Mouse (Mus musculus): Measurements from ENCODE around the gene Dnajb9. TPM values are rescaled to one million over a fixed set of nuclear protein-coding genes. Genes with fewer than 3 reads are reported as not detected.

Gene Dnajb9
- polyA plus RNA-seq (2012; rRNA removed): 11.5 and 13.0 TPM in 2 replicates

DNA sequence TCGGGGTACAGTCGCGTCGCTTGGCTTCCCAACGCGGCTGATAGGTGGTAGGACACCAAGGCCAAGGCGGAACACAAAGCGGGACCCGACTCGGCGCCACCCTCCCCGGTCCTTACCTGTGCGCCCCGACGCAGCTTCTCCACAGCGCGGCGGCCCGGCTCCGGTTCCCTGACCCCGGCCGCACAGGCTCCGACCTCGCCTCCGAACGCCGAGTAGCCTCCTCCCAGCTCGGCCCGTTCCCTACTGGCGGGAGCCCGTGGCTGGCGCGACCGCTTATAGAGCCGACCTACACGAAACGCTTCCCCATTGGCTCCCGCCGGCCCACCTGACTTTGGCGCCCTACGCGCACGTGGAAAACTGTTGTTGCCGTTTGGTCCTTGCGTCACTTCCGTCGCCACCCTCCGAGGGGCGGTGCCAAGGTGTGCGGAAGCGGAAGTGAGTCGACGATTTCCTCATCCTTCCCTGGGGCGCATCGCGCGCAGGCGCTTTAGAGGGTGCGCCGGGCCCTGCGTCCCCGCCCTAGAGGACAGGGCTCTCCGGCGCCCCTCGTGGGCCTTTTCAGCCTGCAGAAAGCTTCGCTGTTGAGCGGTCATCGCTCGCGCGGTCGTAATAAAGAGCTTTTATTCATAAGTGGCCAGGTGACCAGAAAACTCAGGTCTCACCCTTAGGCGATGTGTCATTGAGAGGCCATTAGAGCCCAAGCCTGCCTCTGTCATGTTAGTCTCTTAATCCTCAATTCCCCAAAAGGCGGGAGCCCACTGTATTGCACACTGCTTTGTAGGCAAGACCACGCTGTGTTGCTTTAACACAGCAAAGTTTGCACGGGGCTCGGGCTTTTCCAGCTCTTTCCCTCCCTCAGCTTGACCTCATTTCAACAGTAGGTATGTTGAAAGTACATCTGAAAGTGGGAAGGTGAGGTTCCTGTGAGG lies at the start of gene Dnajb9:
Gene Dnajb9, minus strand, starts transcription at position 503 of the 929 bp plus-strand sequence.

DNA sequence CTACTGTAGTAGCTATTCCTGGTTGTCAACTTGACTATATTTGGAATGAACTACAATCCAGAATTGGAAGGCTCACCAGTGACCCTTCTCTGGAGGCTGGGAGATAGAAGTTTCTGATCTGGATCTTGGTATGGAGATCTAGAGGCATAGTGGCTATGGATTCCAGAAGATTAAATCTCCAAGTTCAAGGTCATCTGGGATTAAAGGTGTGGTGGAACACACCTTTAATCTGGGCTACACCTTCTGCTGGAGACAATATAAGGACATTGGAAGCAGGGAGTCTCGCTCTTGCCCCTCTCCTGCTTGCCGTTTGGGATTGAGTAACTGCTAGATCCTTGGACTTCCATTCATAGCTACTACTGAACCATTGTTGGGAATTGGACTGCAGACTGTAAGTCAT lies 10.9 kb upstream of the Dnajb9 start, which contains the start of gene Pnpla8:
Gene Pnpla8, plus strand, starts transcription at position 301 of the 400 bp plus-strand sequence.

Other genes starting within 250 kb of the Dnajb9 start
- 47.0 and 51.1 TPM in 2 replicates for gene Pnpla8, start 11.0 kb upstream of the Dnajb9 start, polyA plus RNA-seq (2012; rRNA removed)
- gene Nrcam, start 118.6 kb upstream of the Dnajb9 start, polyA plus RNA-seq (2012; rRNA removed): 61.3 and 65.0 TPM in 2 replicates